Comparison of ENCODE assay signal across 11 mouse cellular contexts in genomic region chr12:78099761-78100160, GRCm38 (mm10).
A peak's percentile ranks its signal among the peaks of the same experiment; 100 is the strongest.
DNase-seq lines count a peak whose midpoint lies in the region; ATAC-seq and TF ChIP-seq lines count a peak whose summit lies in the region.
"Had no signal": no experiment of that assay in that cellular context is flagged by ENCODE, and none has a peak within 500 bp of the region (broad histone marks: within the 10 kb centered on the region; RNA-seq: fewer than 3 reads in every experiment).

No protein-coding gene starts in this region.

- H3K27ac ChIP-seq in neural tube, embryonic 15.5 days (replicated peaks), result peak overlapping the region; percentile 60; the same call in 1 of the 2 replicates
- no peak overlapping the region for H3K27ac ChIP-seq in stomach, postnatal 0 days (replicated peaks)
- H3K27ac ChIP-seq: embryonic facial prominence, embryonic 13.5 days; neural tube, embryonic 12.5 days had no signal

- TF ChIP-seq EP300 in stomach, postnatal 0 days (optimal IDR thresholded peaks at IDR 0.05), result no peak

- 61% methylated on average over 4 of the region's 4 CpGs for WGBS in neural tube, embryonic 15.5 days
- 64% methylated on average over 4 of the region's 4 CpGs for WGBS in stomach, postnatal 0 days

- no peak for ATAC-seq in neural tube, embryonic 15.5 days (ENCODE audit: low FRiP score)
- ATAC-seq in stomach, postnatal 0 days (ENCODE audit: low FRiP score, low TSS enrichment), result no peak

- no peak overlapping the region for H3K4me2 ChIP-seq in neural tube, embryonic 15.5 days
- H3K4me2 ChIP-seq in stomach, postnatal 0 days (replicated peaks; ENCODE audit: low read depth), result no peak overlapping the region
- H3K4me2 ChIP-seq: embryonic facial prominence, embryonic 13.5 days; neural tube, embryonic 12.5 days had no signal

- no peak overlapping the region for H3K4me3 ChIP-seq in neural tube, embryonic 15.5 days (replicated peaks)
- H3K4me3 ChIP-seq in stomach, postnatal 0 days (ENCODE audit: low read depth, low read length), result no peak overlapping the region
- H3K4me3 ChIP-seq: embryonic facial prominence, embryonic 13.5 days; neural tube, embryonic 12.5 days had no signal

- no peaks in the 10 kb centered on the region for H3K36me3 ChIP-seq in neural tube, embryonic 15.5 days
- no peaks in the 10 kb centered on the region for H3K36me3 ChIP-seq in stomach, postnatal 0 days (ENCODE audit: control insufficient read depth, insufficient read depth, low read length)
- H3K36me3 ChIP-seq: embryonic facial prominence, embryonic 13.5 days; neural tube, embryonic 12.5 days had no signal

- intact Hi-C loops in heart, postnatal 25 days (cut with DNase I), result no loop called here

- H3K27me3 ChIP-seq in neural tube, embryonic 15.5 days (replicated peaks), result no peaks in the 10 kb centered on the region
- no peaks in the 10 kb centered on the region for H3K27me3 ChIP-seq in stomach, postnatal 0 days (ENCODE audit: control insufficient read depth, insufficient read depth, low read length)
- H3K27me3 ChIP-seq: embryonic facial prominence, embryonic 13.5 days; neural tube, embryonic 12.5 days had no signal

- no peak overlapping the region for H3K9ac ChIP-seq in neural tube, embryonic 15.5 days (replicated peaks)
- H3K9ac ChIP-seq in stomach, postnatal 0 days (ENCODE audit: low read length), result no peak overlapping the region
- H3K9ac ChIP-seq: embryonic facial prominence, embryonic 13.5 days; neural tube, embryonic 12.5 days had no signal

- 0 out of 2 replicates have a peak, but pooled peaks cover 12% of the 10 kb centered on the region for H3K4me1 ChIP-seq in neural tube, embryonic 15.5 days
- H3K4me1 ChIP-seq in stomach, postnatal 0 days (replicated peaks; ENCODE audit: control insufficient read depth, insufficient read depth), result no peaks in the 10 kb centered on the region
- H3K4me1 ChIP-seq: neural tube, embryonic 12.5 days had no signal

- no peak for TF ChIP-seq CTCF in stomach, postnatal 0 days (IDR thresholded peaks at IDR 0.05; ENCODE audit: low read depth)

- no peaks in the 10 kb centered on the region for H3K9me3 ChIP-seq in neural tube, embryonic 15.5 days (replicated peaks)
- H3K9me3 ChIP-seq in stomach, postnatal 0 days (ENCODE audit: control insufficient read depth, low read length), result no peaks in the 10 kb centered on the region
- H3K9me3 ChIP-seq: embryonic facial prominence, embryonic 13.5 days; neural tube, embryonic 12.5 days had no signal

- DNase-seq in heart, adult 9 months (ENCODE audit: low spot score in 2 of 2), result peak; percentile 20 to 28
- no peak for DNase-seq in heart, postnatal 25 days (ENCODE audit: low spot score)
- DNase-seq in neural tube, embryonic 10.5 days (ENCODE audit: extremely low spot score, low spot score), result no peak
- peak; percentile 45 for DNase-seq in cerebellum, adult 9-11 months
- DNase-seq in stomach, postnatal 0 days (ENCODE audit: low spot score), result peak; percentile 25
- no peak for DNase-seq in urinary bladder, postnatal 36 days (ENCODE audit: low spot score in 2 of 2)
- DNase-seq in gastrocnemius, adult 8-10 months (ENCODE audit: low spot score in 2 of 2), result no peak
- DNase-seq: kidney, postnatal 25 days had no signal

Comparison
In these comparisons a context has a peak if more than half of its experiments do, and no peak if none do; other contexts are left out.
1. DNase-seq: peak in heart, adult 9 months (2 of 2), cerebellum, adult 9-11 months (single experiment) and stomach, postnatal 0 days (single experiment); none in heart, postnatal 25 days (single experiment), neural tube, embryonic 10.5 days (single experiment), urinary bladder, postnatal 36 days (0 of 2) and gastrocnemius, adult 8-10 months (0 of 2).